Mouse (Mus musculus): ENCODE measurements at regions not wholly inside any gene's neighbourhood (a gene's known extent, or its start where the extent isn't known, plus 50 kb on each side); places are given as distances from the start of the nearest gene placed in this dataset.
"Not testable (repeated sequence)": the region's sequence is repeated elsewhere in the genome, so short reads cannot be mapped to it uniquely, and the experiment has no call there.

DNA sequence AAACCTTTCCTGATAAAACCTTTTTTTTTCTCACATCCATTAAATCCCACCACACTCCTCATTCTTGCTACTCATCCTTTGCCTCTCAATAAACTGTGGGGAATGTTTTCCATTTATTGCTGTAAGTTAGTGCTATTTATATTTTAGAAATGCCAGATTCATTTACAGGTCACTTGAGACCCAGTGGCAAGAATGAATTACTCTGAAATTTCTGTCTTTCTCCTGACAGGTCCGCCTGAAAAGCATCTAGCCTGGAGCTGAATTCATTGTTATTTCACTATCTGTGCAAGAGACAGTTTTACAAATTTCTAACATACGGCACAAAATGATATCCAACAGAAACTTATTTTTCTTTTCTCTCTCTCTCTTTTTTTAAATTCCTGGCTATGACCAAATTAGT is 570.6 kb upstream of the Akr1e1 start:
- Histone ChIP-seq H3K27me3 (ENCODE audit: control insufficient read depth, insufficient read depth, low read length) (no peaks in the 10 kb centered on the region), H3K4me1 (ENCODE audit: control insufficient read depth, insufficient read depth, low read length) (no peaks in the 10 kb centered on the region), H3K36me3 (ENCODE audit: control insufficient read depth, insufficient read depth) (no peaks in the 10 kb centered on the region), H3K4me3 (ENCODE audit: low read length) (no peak overlapping the region), H3K9ac (ENCODE audit: low read length) (no peak overlapping the region), H3K27ac (ENCODE audit: low read length) (no peak overlapping the region), H3K4me2 (ENCODE audit: low read depth, low read length) (no peak overlapping the region), H3K9me3 (replicated peaks; ENCODE audit: control insufficient read depth, low read length) (no peaks in the 10 kb centered on the region)
- 80% methylated on average over 2 of the region's 2 CpGs for WGBS
- no peak for ATAC-seq (replicated peaks; ENCODE audit: extremely low read depth, insufficient read depth, low FRiP score)

DNA sequence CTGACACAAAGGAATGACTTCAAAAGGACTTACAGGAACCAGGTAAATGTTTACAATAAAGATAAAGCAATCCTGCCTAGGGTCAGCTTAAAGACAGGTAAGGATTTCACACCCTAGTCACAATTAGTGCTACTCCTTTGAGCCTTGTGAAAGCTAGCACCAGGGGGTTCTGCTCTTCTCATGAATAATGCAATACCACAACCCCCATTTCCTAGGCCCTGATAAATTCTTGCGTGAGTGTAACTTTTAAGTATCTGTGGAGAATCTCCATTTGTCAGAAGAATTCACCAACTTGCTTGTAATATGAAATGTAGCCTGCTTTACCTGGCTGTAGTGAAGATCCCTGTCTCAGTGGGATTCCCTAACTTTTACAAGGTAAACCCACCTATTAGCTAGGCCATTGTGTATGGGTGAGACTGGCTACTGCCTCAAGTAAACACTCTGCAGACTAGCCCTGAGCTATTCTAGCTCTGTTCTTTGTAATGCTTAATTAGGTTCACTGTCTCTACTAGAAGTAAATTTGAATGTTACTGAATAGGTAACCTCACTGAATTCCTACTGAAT is 576.3 kb upstream of the Akr1e1 start:
- not testable (repeated sequence) for H3K4me1 ChIP-seq (ENCODE audit: control insufficient read depth, insufficient read depth, low read length); H3K4me2 ChIP-seq (ENCODE audit: low read depth, low read length); H3K27ac ChIP-seq (ENCODE audit: low read length); ATAC-seq (replicated peaks; ENCODE audit: extremely low read depth, insufficient read depth, low FRiP score); H3K9me3 ChIP-seq (replicated peaks; ENCODE audit: control insufficient read depth, low read length); H3K4me3 ChIP-seq (ENCODE audit: low read length); H3K9ac ChIP-seq (ENCODE audit: low read length); H3K36me3 ChIP-seq (ENCODE audit: control insufficient read depth, insufficient read depth); H3K27me3 ChIP-seq (ENCODE audit: control insufficient read depth, insufficient read depth, low read length)
- WGBS: 54% methylated on average over 1 of the region's 1 CpGs

DNA sequence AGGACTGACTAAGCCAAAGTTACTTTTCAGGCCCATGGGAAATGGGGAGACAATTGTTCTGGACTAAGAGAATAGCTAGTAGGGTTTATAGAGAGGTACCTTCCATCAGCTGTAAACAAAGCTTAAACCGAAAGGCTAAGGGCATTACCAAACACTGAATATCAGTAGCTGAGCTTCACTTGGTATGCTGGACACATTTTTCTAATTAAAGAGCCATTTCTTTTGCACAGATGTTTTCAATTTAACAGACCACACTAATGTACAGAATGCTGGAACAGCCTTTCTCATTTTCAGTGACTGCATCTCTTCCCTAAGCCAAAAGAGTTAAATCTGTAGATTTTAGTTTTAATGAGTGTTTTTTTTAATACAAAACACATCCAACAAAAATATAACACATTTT is 593.8 kb upstream of the Akr1e1 start:
- Histone ChIP-seq H3K36me3 (ENCODE audit: control insufficient read depth, insufficient read depth) (no peaks in the 10 kb centered on the region), H3K4me3 (ENCODE audit: low read length) (no peak overlapping the region), H3K9ac (ENCODE audit: low read length) (no peak overlapping the region), H3K4me1 (ENCODE audit: control insufficient read depth, insufficient read depth, low read length) (no peaks in the 10 kb centered on the region), H3K27me3 (ENCODE audit: control insufficient read depth, insufficient read depth, low read length) (no peaks in the 10 kb centered on the region), H3K27ac (ENCODE audit: low read length) (no peak overlapping the region), H3K9me3 (replicated peaks; ENCODE audit: control insufficient read depth, low read length) (no peaks in the 10 kb centered on the region), H3K4me2 (ENCODE audit: low read depth, low read length) (no peak overlapping the region)
- 66% methylated on average over 1 of the region's 1 CpGs for WGBS
- ATAC-seq (replicated peaks; ENCODE audit: extremely low read depth, insufficient read depth, low FRiP score): no peak

DNA sequence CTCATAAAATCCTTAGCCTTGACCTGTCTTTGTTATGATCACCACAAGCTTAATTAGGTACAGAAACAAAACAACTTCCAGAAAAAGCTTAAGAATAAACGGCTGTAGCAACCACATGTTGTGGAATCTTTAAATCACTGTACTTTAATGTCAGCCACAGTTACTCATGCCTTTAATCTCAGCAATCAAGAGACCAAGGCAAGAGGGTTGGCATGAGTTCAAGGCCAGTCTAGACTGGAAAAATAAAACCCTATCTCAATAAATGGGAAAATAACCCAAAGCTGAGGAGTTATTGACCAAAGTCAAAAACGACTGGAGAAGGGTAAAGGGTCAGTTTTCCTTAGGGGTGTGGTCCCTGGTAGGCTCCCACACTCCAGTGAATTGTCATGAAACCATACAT is 595.2 kb upstream of the Akr1e1 start:
- H3K27me3 ChIP-seq (ENCODE audit: control insufficient read depth, insufficient read depth, low read length): no peaks in the 10 kb centered on the region
- H3K4me3 ChIP-seq (ENCODE audit: low read length): no peak overlapping the region
- no peak for ATAC-seq (replicated peaks; ENCODE audit: extremely low read depth, insufficient read depth, low FRiP score)
- H3K4me2 ChIP-seq (ENCODE audit: low read depth, low read length): no peak overlapping the region
- no peaks in the 10 kb centered on the region for H3K4me1 ChIP-seq (ENCODE audit: control insufficient read depth, insufficient read depth, low read length)
- no peak overlapping the region for H3K27ac ChIP-seq (ENCODE audit: low read length)
- no peaks in the 10 kb centered on the region for H3K36me3 ChIP-seq (ENCODE audit: control insufficient read depth, insufficient read depth)
- H3K9ac ChIP-seq (ENCODE audit: low read length): no peak overlapping the region
- WGBS: 38% methylated on average over 2 of the region's 2 CpGs
- no peaks in the 10 kb centered on the region for H3K9me3 ChIP-seq (replicated peaks; ENCODE audit: control insufficient read depth, low read length)

DNA sequence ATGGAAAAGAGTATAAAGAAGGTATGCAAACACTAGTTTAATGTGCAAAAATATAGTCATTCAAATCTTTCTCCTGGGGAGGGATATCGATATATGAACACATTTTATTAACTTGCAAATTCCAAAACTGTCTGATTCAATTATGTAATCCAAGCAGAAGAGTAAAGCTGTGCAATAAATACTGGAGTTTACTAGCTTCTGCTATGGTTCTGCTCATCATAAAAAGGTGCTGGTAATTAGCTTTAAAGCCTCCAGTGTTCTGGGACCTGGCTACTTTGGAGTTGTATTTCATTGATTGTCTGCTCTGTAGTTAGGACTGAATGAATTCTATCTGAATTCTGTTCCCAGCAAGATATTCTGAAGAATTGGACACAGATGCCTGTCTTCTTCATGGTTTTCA is 602.7 kb upstream of the Akr1e1 start:
- no peaks in the 10 kb centered on the region for H3K36me3 ChIP-seq (ENCODE audit: control insufficient read depth, insufficient read depth)
- no peak overlapping the region for H3K4me3 ChIP-seq (ENCODE audit: low read length)
- no peak for ATAC-seq (replicated peaks; ENCODE audit: extremely low read depth, insufficient read depth, low FRiP score)
- no peaks in the 10 kb centered on the region for H3K27me3 ChIP-seq (ENCODE audit: control insufficient read depth, insufficient read depth, low read length)
- no peak overlapping the region for H3K9ac ChIP-seq (ENCODE audit: low read length)
- WGBS: 82% methylated on average over 1 of the region's 1 CpGs
- H3K27ac ChIP-seq (ENCODE audit: low read length): no peak overlapping the region
- no peaks in the 10 kb centered on the region for H3K9me3 ChIP-seq (replicated peaks; ENCODE audit: control insufficient read depth, low read length)
- H3K4me1 ChIP-seq (ENCODE audit: control insufficient read depth, insufficient read depth, low read length): no peaks in the 10 kb centered on the region
- H3K4me2 ChIP-seq (ENCODE audit: low read depth, low read length): no peak overlapping the region

DNA sequence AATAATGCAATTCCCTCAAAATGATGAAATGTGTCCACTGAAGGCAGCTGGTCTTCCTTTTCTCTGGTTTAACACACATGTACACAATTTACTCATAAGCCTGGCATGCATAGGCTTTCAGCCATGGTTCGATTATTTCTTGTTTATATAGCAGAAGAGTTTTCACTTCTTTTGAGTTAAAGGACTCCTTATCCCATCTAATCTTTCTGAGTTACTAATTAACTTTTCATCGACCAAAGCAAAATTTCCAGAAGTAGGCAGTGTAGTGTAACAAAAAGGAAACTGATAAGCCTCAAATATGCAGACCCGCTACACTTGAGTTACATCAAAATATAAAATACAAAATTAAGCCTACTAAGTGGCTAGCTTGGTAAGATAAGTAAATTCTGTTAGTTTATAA is 620.5 kb upstream of the Akr1e1 start:
- 62% methylated on average over 3 of the region's 3 CpGs for WGBS

DNA sequence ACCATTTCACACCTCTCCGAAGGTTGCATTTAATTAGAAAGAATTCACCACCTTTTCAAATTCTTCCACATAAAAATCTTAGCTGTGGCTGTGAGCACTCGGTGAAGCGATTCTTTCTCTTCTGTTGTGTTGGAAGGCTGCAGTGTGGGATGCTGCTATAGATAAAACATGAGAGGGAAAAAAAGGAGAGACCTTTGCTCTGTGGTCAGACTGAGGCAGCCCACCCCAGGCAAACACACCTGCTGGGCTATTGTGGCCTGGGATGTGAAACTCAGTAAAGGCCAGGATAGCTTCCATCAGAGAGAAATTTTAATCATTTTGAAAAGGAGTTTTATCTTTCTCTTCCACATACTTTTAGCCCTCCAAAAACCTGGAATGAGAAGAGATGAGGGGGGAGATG is 625.3 kb upstream of the Akr1e1 start:
- H3K27ac ChIP-seq (ENCODE audit: low read length): no peak overlapping the region
- no peak overlapping the region for H3K9ac ChIP-seq (ENCODE audit: low read length)
- H3K27me3 ChIP-seq (ENCODE audit: control insufficient read depth, insufficient read depth, low read length): no peaks in the 10 kb centered on the region
- H3K4me2 ChIP-seq (ENCODE audit: low read depth, low read length): no peak overlapping the region
- H3K36me3 ChIP-seq (ENCODE audit: control insufficient read depth, insufficient read depth): no peaks in the 10 kb centered on the region
- 81% methylated on average over 3 of the region's 3 CpGs for WGBS
- H3K4me1 ChIP-seq (ENCODE audit: control insufficient read depth, insufficient read depth, low read length): no peaks in the 10 kb centered on the region
- no peak overlapping the region for H3K4me3 ChIP-seq (ENCODE audit: low read length)
- no peaks in the 10 kb centered on the region for H3K9me3 ChIP-seq (replicated peaks; ENCODE audit: control insufficient read depth, low read length)
- no peak for ATAC-seq (replicated peaks; ENCODE audit: extremely low read depth, insufficient read depth, low FRiP score)

More for the DNA sequence above, 620.5 kb upstream of the Akr1e1 start:
- H3K4me1 ChIP-seq (ENCODE audit: control insufficient read depth, insufficient read depth, low read length): peaks cover under 1% of the 10 kb centered on the region; the same call in 1 of the 2 replicates
- no peaks in the 10 kb centered on the region for H3K9me3 ChIP-seq (replicated peaks; ENCODE audit: control insufficient read depth, low read length)
- H3K4me3 ChIP-seq (ENCODE audit: low read length): no peak overlapping the region
- no peaks in the 10 kb centered on the region for H3K27me3 ChIP-seq (ENCODE audit: control insufficient read depth, insufficient read depth, low read length)
- no peak overlapping the region for H3K27ac ChIP-seq (ENCODE audit: low read length)
- H3K4me2 ChIP-seq (ENCODE audit: low read depth, low read length): no peak overlapping the region
- H3K9ac ChIP-seq (ENCODE audit: low read length): no peak overlapping the region
- H3K36me3 ChIP-seq (ENCODE audit: control insufficient read depth, insufficient read depth): no peaks in the 10 kb centered on the region
- no peak for ATAC-seq (replicated peaks; ENCODE audit: extremely low read depth, insufficient read depth, low FRiP score)

DNA sequence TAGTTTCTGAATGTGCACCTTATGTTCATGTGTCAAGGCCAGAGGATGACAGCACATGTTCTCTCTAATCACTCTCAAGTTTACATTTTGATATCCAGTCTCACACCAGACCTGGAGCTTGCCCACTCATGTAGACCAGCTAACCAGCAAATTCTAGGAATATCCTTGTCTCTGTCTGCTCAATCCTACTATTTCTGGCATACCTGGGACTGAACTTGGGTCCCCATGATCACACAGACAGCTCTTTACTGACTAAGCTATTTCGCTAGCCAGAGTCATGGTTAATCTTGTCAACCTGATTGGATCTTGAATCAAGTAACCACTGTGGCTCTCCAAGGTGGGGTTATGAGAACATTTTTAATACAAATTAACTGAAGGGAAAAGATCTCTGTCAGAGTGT is 625.9 kb upstream of the Klf6 start:
- ATAC-seq (replicated peaks; ENCODE audit: extremely low read depth, insufficient read depth, low FRiP score): no peak
- H3K9ac ChIP-seq (ENCODE audit: low read length): no peak overlapping the region
- 95% methylated on average over 1 of the region's 1 CpGs for WGBS

DNA sequence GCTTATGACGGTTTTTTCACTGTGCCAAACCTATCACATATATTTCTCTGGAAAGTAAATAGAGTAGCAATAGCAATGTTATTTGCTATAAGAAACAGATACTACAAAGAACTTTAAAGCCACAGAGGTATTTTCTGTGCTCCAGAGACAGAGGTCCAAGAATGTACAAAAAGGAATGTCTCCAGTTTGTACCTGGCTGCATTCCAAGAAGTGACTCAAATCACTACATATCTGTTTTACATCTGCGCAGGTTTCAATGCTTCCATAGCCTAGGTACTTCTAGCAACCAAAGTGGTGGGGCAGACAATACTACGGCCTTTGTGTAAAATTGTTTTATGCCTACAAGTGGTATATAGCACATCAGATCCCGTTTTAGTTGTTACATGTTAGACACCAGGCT is 620.7 kb upstream of the Klf6 start:
- no peaks in the 10 kb centered on the region for H3K4me1 ChIP-seq (ENCODE audit: control insufficient read depth, insufficient read depth, low read length)
- no peak for ATAC-seq (replicated peaks; ENCODE audit: extremely low read depth, insufficient read depth, low FRiP score)
- H3K36me3 ChIP-seq (ENCODE audit: control insufficient read depth, insufficient read depth): no peaks in the 10 kb centered on the region
- H3K4me2 ChIP-seq (ENCODE audit: low read depth, low read length): no peak overlapping the region
- 68% methylated on average over 4 of the region's 4 CpGs for WGBS
- H3K4me3 ChIP-seq (ENCODE audit: low read length): no peak overlapping the region
- no peaks in the 10 kb centered on the region for H3K9me3 ChIP-seq (replicated peaks; ENCODE audit: control insufficient read depth, low read length)
- no peaks in the 10 kb centered on the region for H3K27me3 ChIP-seq (ENCODE audit: control insufficient read depth, insufficient read depth, low read length)
- H3K27ac ChIP-seq (ENCODE audit: low read length): no peak overlapping the region
- H3K9ac ChIP-seq (ENCODE audit: low read length): no peak overlapping the region

More for the DNA sequence above, 625.9 kb upstream of the Klf6 start:
- H3K9me3 ChIP-seq (replicated peaks; ENCODE audit: control insufficient read depth, low read length): no peaks in the 10 kb centered on the region
- no peak overlapping the region for H3K4me3 ChIP-seq (ENCODE audit: low read length)
- no peak overlapping the region for H3K27ac ChIP-seq (ENCODE audit: low read length)
- H3K27me3 ChIP-seq (ENCODE audit: control insufficient read depth, insufficient read depth, low read length): no peaks in the 10 kb centered on the region
- H3K36me3 ChIP-seq (ENCODE audit: control insufficient read depth, insufficient read depth): no peaks in the 10 kb centered on the region
- H3K4me1 ChIP-seq (ENCODE audit: control insufficient read depth, insufficient read depth, low read length): no peaks in the 10 kb centered on the region
- H3K4me2 ChIP-seq (ENCODE audit: low read depth, low read length): no peak overlapping the region

DNA sequence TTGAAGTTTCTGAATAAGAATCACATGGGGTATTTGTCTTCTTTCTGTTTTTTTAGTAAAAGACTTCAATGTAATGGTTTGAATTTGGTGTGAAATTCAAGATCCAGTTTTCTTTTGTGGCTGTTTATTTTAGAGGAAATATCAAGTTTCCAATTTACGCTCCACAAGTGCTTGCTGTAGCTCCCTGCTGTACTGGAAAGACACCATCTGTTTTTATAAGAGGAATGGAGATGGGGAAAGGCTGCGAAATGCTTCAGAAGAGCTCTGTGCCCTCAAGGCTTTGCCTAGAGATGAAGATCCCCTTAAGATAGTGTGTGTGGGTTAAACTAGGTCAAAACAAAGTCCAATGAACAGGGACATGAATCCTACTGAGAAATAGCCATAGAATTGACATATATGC is 618.5 kb upstream of the Klf6 start:
- ATAC-seq (replicated peaks; ENCODE audit: extremely low read depth, insufficient read depth, low FRiP score): no peak
- Histone ChIP-seq H3K27me3 (ENCODE audit: control insufficient read depth, insufficient read depth, low read length) (no peaks in the 10 kb centered on the region), H3K4me2 (ENCODE audit: low read depth, low read length) (no peak overlapping the region), H3K4me1 (ENCODE audit: control insufficient read depth, insufficient read depth, low read length) (no peaks in the 10 kb centered on the region), H3K9me3 (replicated peaks; ENCODE audit: control insufficient read depth, low read length) (no peaks in the 10 kb centered on the region), H3K4me3 (ENCODE audit: low read length) (no peak overlapping the region), H3K27ac (ENCODE audit: low read length) (no peak overlapping the region), H3K9ac (ENCODE audit: low read length) (no peak overlapping the region), H3K36me3 (ENCODE audit: control insufficient read depth, insufficient read depth) (no peaks in the 10 kb centered on the region)
- 71% methylated on average over 2 of the region's 2 CpGs for WGBS

All from heart, embryonic 16.5 days (tissue).